18 mouse cellular contexts compared by ENCODE assay signal in the genomic region with DNA sequence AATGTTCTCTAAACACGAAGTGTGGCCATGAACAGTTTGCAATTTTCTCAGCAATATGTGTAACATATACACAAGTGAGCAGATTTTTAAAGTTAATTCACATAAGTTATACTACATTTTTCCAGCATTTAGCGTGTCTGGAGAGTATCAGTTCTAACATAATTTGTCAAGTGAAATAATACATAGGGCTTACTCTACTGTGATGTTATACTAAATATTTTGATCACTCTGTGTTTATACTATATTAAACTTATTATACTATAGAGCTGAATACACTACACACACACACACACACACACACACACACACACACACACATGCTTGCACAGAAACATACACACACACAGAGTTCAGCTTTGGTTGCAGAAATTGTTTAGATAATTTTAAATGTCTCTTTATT.
DNase-seq lines count a peak whose midpoint lies in the region; ATAC-seq and TF ChIP-seq lines count a peak whose summit lies in the region.
"Had no signal": no experiment of that assay in that cellular context is flagged by ENCODE, and none has a peak within 500 bp of the region (broad histone marks: within the 10 kb centered on the region; RNA-seq: fewer than 3 reads in every experiment).

No protein-coding gene starts in this region.

- H3K27me3 ChIP-seq in intestine, embryonic 15.5 days (replicated peaks) = no peaks in the 10 kb centered on the region
- no peaks in the 10 kb centered on the region for H3K27me3 ChIP-seq in intestine, postnatal 0 days (replicated peaks; ENCODE audit: control insufficient read depth, insufficient read depth, low read length)
- no peaks in the 10 kb centered on the region for H3K27me3 ChIP-seq in stomach, embryonic 14.5 days (ENCODE audit: control insufficient read depth, insufficient read depth, low read length)
- no peaks in the 10 kb centered on the region for H3K27me3 ChIP-seq in stomach, postnatal 0 days (ENCODE audit: control insufficient read depth, insufficient read depth, low read length)
- no peaks in the 10 kb centered on the region for H3K27me3 ChIP-seq in stomach, embryonic 16.5 days (ENCODE audit: control insufficient read depth, insufficient read depth, low read length)
- H3K27me3 ChIP-seq: embryonic facial prominence, embryonic 12.5 days; forebrain, embryonic 13.5 days; forebrain, embryonic 15.5 days had no signal

- H3K9me3 ChIP-seq in intestine, embryonic 15.5 days = no peaks in the 10 kb centered on the region
- no peaks in the 10 kb centered on the region for H3K9me3 ChIP-seq in intestine, postnatal 0 days (ENCODE audit: control insufficient read depth)
- H3K9me3 ChIP-seq in stomach, embryonic 14.5 days (ENCODE audit: control insufficient read depth, low read depth, low read length) = no peaks in the 10 kb centered on the region
- no peaks in the 10 kb centered on the region for H3K9me3 ChIP-seq in stomach, postnatal 0 days (ENCODE audit: control insufficient read depth, low read length)
- H3K9me3 ChIP-seq in stomach, embryonic 16.5 days (replicated peaks; ENCODE audit: control insufficient read depth, low read length) = no peaks in the 10 kb centered on the region
- H3K9me3 ChIP-seq: embryonic facial prominence, embryonic 10.5 days; embryonic facial prominence, embryonic 12.5 days; forebrain, embryonic 13.5 days; forebrain, embryonic 15.5 days had no signal

- no peak overlapping the region for H3K4me2 ChIP-seq in intestine, embryonic 15.5 days (replicated peaks)
- no peak overlapping the region for H3K4me2 ChIP-seq in intestine, postnatal 0 days (replicated peaks; ENCODE audit: low read depth)
- no peak overlapping the region for H3K4me2 ChIP-seq in stomach, embryonic 14.5 days (replicated peaks; ENCODE audit: low read depth, low read length)
- no peak overlapping the region for H3K4me2 ChIP-seq in stomach, postnatal 0 days (replicated peaks; ENCODE audit: low read depth)
- H3K4me2 ChIP-seq in stomach, embryonic 16.5 days (ENCODE audit: low read depth, low read length) = no peak overlapping the region
- H3K4me2 ChIP-seq: embryonic facial prominence, embryonic 12.5 days; forebrain, embryonic 13.5 days; forebrain, embryonic 15.5 days had no signal

- WGBS in intestine, embryonic 15.5 days = 36% methylated on average over 2 of the region's 2 CpGs
- 61% methylated on average over 2 of the region's 2 CpGs for WGBS in intestine, postnatal 0 days
- WGBS in stomach, embryonic 14.5 days = 43% methylated on average over 2 of the region's 2 CpGs
- 43% methylated on average over 2 of the region's 2 CpGs for WGBS in stomach, postnatal 0 days
- 46% methylated on average over 2 of the region's 2 CpGs for WGBS in stomach, embryonic 16.5 days

- no peak overlapping the region for H3K27ac ChIP-seq in intestine, embryonic 15.5 days
- H3K27ac ChIP-seq in intestine, postnatal 0 days (ENCODE audit: low read depth, low read length) = no peak overlapping the region
- H3K27ac ChIP-seq in stomach, embryonic 14.5 days (ENCODE audit: low read length) = peak overlapping the region; percentile 75
- no peak overlapping the region for H3K27ac ChIP-seq in stomach, postnatal 0 days (replicated peaks)
- H3K27ac ChIP-seq in stomach, embryonic 16.5 days (ENCODE audit: low read length) = peak overlapping the region; percentile 70; the same call in 1 of the 2 replicates
- H3K27ac ChIP-seq: embryonic facial prominence, embryonic 10.5 days; embryonic facial prominence, embryonic 12.5 days; forebrain, embryonic 13.5 days; forebrain, embryonic 15.5 days had no signal

- no peak for TF ChIP-seq EP300 in stomach, postnatal 0 days (optimal IDR thresholded peaks at IDR 0.05)

- no peaks in the 10 kb centered on the region for H3K36me3 ChIP-seq in intestine, embryonic 15.5 days
- no peaks in the 10 kb centered on the region for H3K36me3 ChIP-seq in intestine, postnatal 0 days (ENCODE audit: control insufficient read depth, insufficient read depth)
- no peaks in the 10 kb centered on the region for H3K36me3 ChIP-seq in stomach, embryonic 14.5 days (ENCODE audit: control insufficient read depth, insufficient read depth, low read length)
- no peaks in the 10 kb centered on the region for H3K36me3 ChIP-seq in stomach, postnatal 0 days (ENCODE audit: control insufficient read depth, insufficient read depth, low read length)
- H3K36me3 ChIP-seq in stomach, embryonic 16.5 days (ENCODE audit: control insufficient read depth, insufficient read depth, low read length) = no peaks in the 10 kb centered on the region
- H3K36me3 ChIP-seq: embryonic facial prominence, embryonic 10.5 days; embryonic facial prominence, embryonic 12.5 days; forebrain, embryonic 15.5 days had no signal

- ATAC-seq in intestine, embryonic 15.5 days = peak; percentile 68
- ATAC-seq in intestine, postnatal 0 days = no peak
- ATAC-seq in stomach, embryonic 14.5 days (ENCODE audit: insufficient number of reproducible peaks, insufficient read depth, low FRiP score, low read depth) = peak; percentile 67; the same call in 1 of the 2 replicates
- no peak for ATAC-seq in stomach, postnatal 0 days (ENCODE audit: low FRiP score, low TSS enrichment)
- peak; percentile 69; the same call in 1 of the 2 replicates for ATAC-seq in stomach, embryonic 16.5 days (ENCODE audit: insufficient read depth, low FRiP score)
- ATAC-seq in megakaryocyte progenitor cell, adult 5-6 weeks (replicated peaks; ENCODE audit: poor library complexity) = no peak
- ATAC-seq: forebrain, embryonic 13.5 days; forebrain, embryonic 15.5 days had no signal

- no peaks in the 10 kb centered on the region for H3K4me1 ChIP-seq in intestine, embryonic 15.5 days (replicated peaks)
- no peaks in the 10 kb centered on the region for H3K4me1 ChIP-seq in intestine, postnatal 0 days (replicated peaks; ENCODE audit: control insufficient read depth, insufficient read depth, low read length)
- no peaks in the 10 kb centered on the region for H3K4me1 ChIP-seq in stomach, embryonic 14.5 days (ENCODE audit: control insufficient read depth, insufficient read depth, low read length)
- no peaks in the 10 kb centered on the region for H3K4me1 ChIP-seq in stomach, postnatal 0 days (replicated peaks; ENCODE audit: control insufficient read depth, insufficient read depth)
- H3K4me1 ChIP-seq in stomach, embryonic 16.5 days (ENCODE audit: control insufficient read depth, insufficient read depth, low read length) = no peaks in the 10 kb centered on the region
- H3K4me1 ChIP-seq: embryonic facial prominence, embryonic 10.5 days; embryonic facial prominence, embryonic 12.5 days; forebrain, embryonic 13.5 days; forebrain, embryonic 15.5 days had no signal

- no peak overlapping the region for H3K9ac ChIP-seq in intestine, embryonic 15.5 days
- no peak overlapping the region for H3K9ac ChIP-seq in intestine, postnatal 0 days (ENCODE audit: low read depth, low read length)
- no peak overlapping the region for H3K9ac ChIP-seq in stomach, embryonic 14.5 days (replicated peaks; ENCODE audit: low read depth, low read length)
- H3K9ac ChIP-seq in stomach, postnatal 0 days (ENCODE audit: low read length) = no peak overlapping the region
- H3K9ac ChIP-seq in stomach, embryonic 16.5 days (ENCODE audit: low read length) = no peak overlapping the region
- H3K9ac ChIP-seq: embryonic facial prominence, embryonic 12.5 days; forebrain, embryonic 13.5 days; forebrain, embryonic 15.5 days had no signal

- no peak overlapping the region for H3K4me3 ChIP-seq in intestine, embryonic 15.5 days (replicated peaks)
- no peak overlapping the region for H3K4me3 ChIP-seq in intestine, postnatal 0 days (ENCODE audit: low read depth, low read length)
- H3K4me3 ChIP-seq in stomach, embryonic 14.5 days (ENCODE audit: low read depth, low read length) = no peak overlapping the region
- H3K4me3 ChIP-seq in stomach, postnatal 0 days (ENCODE audit: low read depth, low read length) = no peak overlapping the region
- no peak overlapping the region for H3K4me3 ChIP-seq in stomach, embryonic 16.5 days (replicated peaks; ENCODE audit: low read length)
- H3K4me3 ChIP-seq: embryonic facial prominence, embryonic 10.5 days; embryonic facial prominence, embryonic 12.5 days; forebrain, embryonic 13.5 days; forebrain, embryonic 15.5 days had no signal

- TF ChIP-seq CTCF in intestine, postnatal 0 days (IDR thresholded peaks at IDR 0.05; ENCODE audit: low read depth) = no peak
- no peak for TF ChIP-seq CTCF in stomach, postnatal 0 days (IDR thresholded peaks at IDR 0.05; ENCODE audit: low read depth)

- no peak for DNase-seq in stomach, postnatal 0 days (ENCODE audit: low spot score)
- DNase-seq: adrenal gland, adult 8-10 months; adrenal gland, postnatal 14 days; adrenal gland, postnatal 36 days; cerebellum, adult 11-12 months; cerebellum, adult 2 months; cerebellum, adult 9-10 months; cerebellum, postnatal 10 days; cerebellum, postnatal 25 days had no signal

Comparison
In these comparisons a context has a peak if more than half of its experiments do, and no peak if none do; other contexts are left out.
1. ATAC-seq: peak in intestine, embryonic 15.5 days (single experiment), stomach, embryonic 14.5 days (single experiment) and stomach, embryonic 16.5 days (single experiment); none in intestine, postnatal 0 days (single experiment), stomach, postnatal 0 days (single experiment) and megakaryocyte progenitor cell, adult 5-6 weeks (single experiment).
2. H3K27ac ChIP-seq: peak in stomach, embryonic 14.5 days (single experiment) and stomach, embryonic 16.5 days (single experiment); none in intestine, embryonic 15.5 days (single experiment), intestine, postnatal 0 days (single experiment) and stomach, postnatal 0 days (single experiment).